Mouse (Mus musculus) ES-E14 (cell line): ENCODE data around the gene Ksr2. TPM values are rescaled to one million over a fixed set of nuclear protein-coding genes. Genes with fewer than 3 reads are reported as not detected.

Experiments used
- DNase-seq: peaks from one replicate; pipeline ENCODE4 v3.0.0-alpha.2; 2013; ENCODE audit warnings: low read depth, low spot score
- H3K27ac ChIP-seq: 2 replicates; pipeline ENCODE4 v1.5.1; 2012; ENCODE audit warnings: low read depth, mild to moderate bottlenecking, low read length, moderate library complexity, mixed read lengths; ENCODE audit not compliant: poor library complexity, insufficient read depth, severe bottlenecking
- H3K36me3 ChIP-seq: 2 replicates; pipeline ENCODE4 v1.6.1; 2012; ENCODE audit warnings: mild to moderate bottlenecking, low read length, moderate library complexity, mixed read lengths; ENCODE audit not compliant: control insufficient read depth, poor library complexity, insufficient read depth, severe bottlenecking
- H3K4me1 ChIP-seq, 2 experiments: fragments of 150-350 bp in 1 of 2; sonication (generic) in 1 of 2; 2 replicates each; pipeline ENCODE4 v1.6.1; 2012; ENCODE audit warnings: low read length in 2 of 2, mild to moderate bottlenecking in 1 of 2, mixed read lengths in 1 of 2; ENCODE audit not compliant: control insufficient read depth in 2 of 2, insufficient read depth in 2 of 2, poor library complexity in 1 of 2
- H3K4me3 ChIP-seq, 2 experiments: fragments of 150-350 bp in 1 of 2; sonication (generic) in 1 of 2; 2 replicates each; pipeline ENCODE4 v1.5.1; 2012; ENCODE audit warnings: low read length in 2 of 2, low read depth in 1 of 2, mild to moderate bottlenecking in 1 of 2, mixed read lengths in 1 of 2; ENCODE audit not compliant: insufficient read depth in 1 of 2, poor library complexity in 1 of 2, severe bottlenecking in 1 of 2
- H3K9ac ChIP-seq: 2 replicates; pipeline ENCODE4 v1.6.1; 2012; ENCODE audit warnings: low read depth, mild to moderate bottlenecking, low read length, mixed read lengths; ENCODE audit not compliant: poor library complexity, insufficient read depth, severe bottlenecking
- H3K9me3 ChIP-seq: fragments of 150-350 bp; sonication (generic); 2 replicates; pipeline ENCODE4 v1.6.1; 2012; ENCODE audit warnings: low read depth, mild to moderate bottlenecking, low read length; ENCODE audit not compliant: control insufficient read depth, insufficient read depth
- CHD2 ChIP-seq: IDR thresholded peaks from 2 replicates; pipeline ENCODE4 v1.6.1; 2014; ENCODE audit warnings: mild to moderate bottlenecking, low read depth, low read length, inconsistent platforms
- HCFC1 ChIP-seq: IDR thresholded peaks from 2 replicates; pipeline ENCODE4 v1.6.1; 2012; ENCODE audit warnings: low read length, inconsistent platforms, borderline replicate concordance; ENCODE audit not compliant: insufficient read depth
- MAFK ChIP-seq: IDR thresholded peaks from 2 replicates; pipeline ENCODE4 v1.6.1; 2014; ENCODE audit warnings: mild to moderate bottlenecking, low read depth, low read length, inconsistent platforms; ENCODE audit not compliant: insufficient read depth
- ZC3H11A ChIP-seq: IDR thresholded peaks from 2 replicates; pipeline ENCODE4 v1.6.1; 2012; ENCODE audit warnings: low read depth, mild to moderate bottlenecking, inconsistent platforms, low read length, borderline replicate concordance
- ZNF384 ChIP-seq: IDR thresholded peaks from 2 replicates; pipeline ENCODE4 v1.6.1; 2012; ENCODE audit warnings: low read depth, low read length, inconsistent platforms
- in situ Hi-C, 2 experiments: fragments of 600-800 bp; cut with MboI; formaldehyde crosslinking; loops; one replicate each; pipeline ENCODE4 v1.15.1; 2025; ENCODE audit warnings: low sequenced_read_pairs in 2 of 2, inconsistent platforms in 1 of 2; ENCODE audit not compliant: unreplicated experiment in 2 of 2
- total RNA-seq: library from RNA; depleted of rRNA; stranded (reverse); fragments of 300-350 nt; gene quantifications from 2 replicates; pipeline ENCODE4 v1.2.3, GENCODE M21; 2012

Ksr2 gene
- total RNA-seq, 1 experiment = 0.67 TPM

DNA sequence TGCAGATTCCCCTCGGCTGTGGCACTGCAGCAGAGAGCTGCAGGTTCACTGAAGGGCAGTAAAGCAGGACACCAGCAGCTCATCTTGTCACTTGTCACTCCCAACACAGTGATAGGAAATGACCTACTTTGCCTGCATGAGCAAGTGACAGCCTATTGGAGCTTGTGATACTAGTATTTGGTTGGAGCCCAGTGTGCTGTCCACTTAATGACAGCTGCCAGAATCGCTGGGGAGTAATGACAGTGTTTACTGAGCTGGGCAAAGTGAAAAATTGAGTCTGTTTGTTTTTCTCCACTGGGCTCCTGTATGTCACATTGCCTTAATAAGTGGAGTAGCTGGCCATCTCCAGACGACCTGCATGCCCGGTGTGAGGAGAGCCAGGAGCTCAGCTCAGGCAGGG, 33.6 kb upstream of the Ksr2 start:
- H3K9ac ChIP-seq = no peak overlapping the region
- peaks cover 87% of the 10 kb centered on the region for H3K36me3 ChIP-seq
- DNase-seq = no peak
- in situ Hi-C loops = no loop called here
- no peaks in the 10 kb centered on the region for H3K9me3 ChIP-seq
- peaks cover 0 to 11% of the 10 kb centered on the region in 2 experiments; a peak in 1 of 4 replicates for H3K4me1 ChIP-seq
- no peak overlapping the region for H3K27ac ChIP-seq
- no peak overlapping the region for H3K4me3 ChIP-seq
- no peak for TF ChIP-seq CHD2
- TF ChIP-seq ZNF384 = no peak
- TF ChIP-seq MAFK = no peak
- TF ChIP-seq ZC3H11A = no peak
- no peak for TF ChIP-seq HCFC1

DNA sequence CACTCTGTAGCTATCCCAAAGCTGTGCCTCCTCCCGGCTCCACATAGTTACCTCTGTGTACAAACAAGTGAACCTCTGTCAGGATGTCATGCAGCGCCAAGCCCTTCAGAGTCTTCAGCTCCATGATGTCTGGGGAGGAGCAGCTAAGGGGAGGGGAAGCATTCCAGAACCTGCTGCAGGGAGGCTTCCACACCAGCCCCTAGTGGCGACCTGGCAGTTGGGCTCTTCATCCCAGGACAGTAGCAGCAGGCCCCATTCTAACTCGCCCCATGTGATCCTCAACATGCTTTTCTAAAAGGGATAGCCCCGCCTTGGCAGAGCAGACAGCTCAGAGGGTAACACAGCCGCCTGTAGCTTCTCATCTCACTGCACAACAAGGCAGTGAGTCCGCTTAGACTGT, 32.0 kb upstream of the Ksr2 start:
- Histone ChIP-seq H3K36me3 (peaks cover 83% of the 10 kb centered on the region), H3K4me1 (peaks cover 3 to 10% of the 10 kb centered on the region in 2 experiments; a peak in 2 of 4 replicates), H3K27ac (no peak overlapping the region), H3K9ac (no peak overlapping the region), H3K4me3 (no peak overlapping the region), H3K9me3 (no peaks in the 10 kb centered on the region)
- in situ Hi-C loops = no loop called here
- TF ChIP-seq ZNF384 (no peak), MAFK (no peak), ZC3H11A (no peak)
- DNase-seq = no peak

GRCm38 (mm10) chr5:117383198-117383597, 30.6 kb upstream of the Ksr2 start:
- TF ChIP-seq CHD2 (no peak), ZNF384 (no peak)
- H3K36me3 ChIP-seq = peaks cover 84% of the 10 kb centered on the region
- H3K27ac ChIP-seq = no peak overlapping the region

GRCm38 (mm10) chr5:117388296-117388751, 25.5 kb upstream of the Ksr2 start:
- no peak for TF ChIP-seq MAFK
- no peak for TF ChIP-seq ZNF384
- TF ChIP-seq CHD2 = no peak
- no peak for TF ChIP-seq HCFC1
- 0 out of 2 replicates have a peak, but pooled peaks have one; percentile 7 for TF ChIP-seq ZC3H11A
- Histone ChIP-seq H3K4me3 (peak overlapping the region; percentile 82 to 89), H3K9me3 (peaks cover 2% of the 10 kb centered on the region; the same call in 1 of the 2 replicates), H3K9ac (peak overlapping the region; percentile 94), H3K27ac (peak overlapping the region; percentile 71), H3K36me3 (peaks cover 40% of the 10 kb centered on the region), H3K4me1 (peaks cover 9 to 12% of the 10 kb centered on the region in 2 experiments)
- in situ Hi-C loops = no loop called here
- no peak for DNase-seq

More at GRCm38 (mm10) chr5:117383198-117383597, 30.6 kb upstream of the Ksr2 start:
- Histone ChIP-seq H3K9ac (no peak overlapping the region), H3K4me1 (peaks cover 9 to 17% of the 10 kb centered on the region in 2 experiments; a peak in 3 of 4 replicates), H3K4me3 (no peak overlapping the region), H3K9me3 (no peaks in the 10 kb centered on the region)
- no peak for DNase-seq
- in situ Hi-C loops = no loop called here

- in situ Hi-C loops = no loop called here
- Histone ChIP-seq H3K9me3 (peaks cover 2% of the 10 kb centered on the region; the same call in 1 of the 2 replicates), H3K9ac (peak within 1 kb of the TSS; percentile 94), H3K36me3 (peaks cover 35% of the 10 kb centered on the region), H3K4me1 (peaks cover 9 to 12% of the 10 kb centered on the region in 2 experiments), H3K27ac (peak within 1 kb of the TSS; percentile 71), H3K4me3 (peak within 1 kb of the TSS; percentile 82 to 89)
- TF ChIP-seq CHD2 (peak; percentile 88), MAFK (no peak), ZC3H11A (no peak)
- DNase-seq = peak; percentile 95
Measured at GRCm38 (mm10) chr5:117388877-117389276, 24.9 kb upstream of the Ksr2 start, which contains the start of gene Rfc5. TSS of gene Rfc5 (minus strand) at chr5:117389047.
